Mouse (Mus musculus): ENCODE measurements around the gene Gars. TPM values are rescaled to one million over a fixed set of nuclear protein-coding genes. Genes with fewer than 3 reads are reported as not detected.

Gars gene
- total and polyA plus RNA-seq, 2 experiments from 2014 or later: 111 to 192 TPM

DNA sequence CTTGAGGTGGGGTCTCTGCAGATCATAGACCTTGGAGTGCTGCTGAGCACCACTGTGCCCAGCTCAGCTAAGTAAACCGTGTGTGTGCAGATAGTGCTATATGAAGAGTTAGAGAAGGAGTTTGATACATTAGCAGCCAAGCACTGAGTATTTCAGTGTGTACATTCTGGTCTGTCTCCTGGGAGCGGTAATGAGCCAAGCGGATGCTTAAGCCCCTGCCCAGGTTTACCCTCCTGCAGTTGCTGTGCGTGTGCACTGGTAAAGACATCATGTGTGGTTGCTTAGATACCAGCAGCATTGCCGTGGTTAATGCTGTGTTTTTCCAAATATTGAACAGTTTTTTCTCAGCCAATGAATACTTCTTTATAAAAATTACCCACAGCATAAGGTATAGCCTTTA, 6.7 kb downstream of the Gars start:
- TF ChIP-seq CTCF (IDR thresholded peaks at IDR 0.05; ENCODE audit: low read depth): no peak
- Histone ChIP-seq H3K4me3 (ENCODE audit: low read length) (no peak overlapping the region), H3K27ac (no peak overlapping the region), H3K9ac (replicated peaks; ENCODE audit: low read length) (no peak overlapping the region), H3K36me3 (ENCODE audit: insufficient read depth, low read length) (peaks cover 10% of the 10 kb centered on the region; the same call in 1 of the 2 replicates), H3K27me3 (ENCODE audit: insufficient read depth, low read length) (no peaks in the 10 kb centered on the region), H3K4me2 (ENCODE audit: low read depth, low read length) (no peak overlapping the region), H3K9me3 (ENCODE audit: low read length) (no peaks in the 10 kb centered on the region), H3K4me1 (ENCODE audit: insufficient read depth, low read length) (peaks cover 2% of the 10 kb centered on the region; the same call in 1 of the 2 replicates)
- ATAC-seq (no peak), DNase-seq (ENCODE audit: low spot score) (no peak)
- WGBS: 52% methylated on average over 5 of the region's 5 CpGs

DNA sequence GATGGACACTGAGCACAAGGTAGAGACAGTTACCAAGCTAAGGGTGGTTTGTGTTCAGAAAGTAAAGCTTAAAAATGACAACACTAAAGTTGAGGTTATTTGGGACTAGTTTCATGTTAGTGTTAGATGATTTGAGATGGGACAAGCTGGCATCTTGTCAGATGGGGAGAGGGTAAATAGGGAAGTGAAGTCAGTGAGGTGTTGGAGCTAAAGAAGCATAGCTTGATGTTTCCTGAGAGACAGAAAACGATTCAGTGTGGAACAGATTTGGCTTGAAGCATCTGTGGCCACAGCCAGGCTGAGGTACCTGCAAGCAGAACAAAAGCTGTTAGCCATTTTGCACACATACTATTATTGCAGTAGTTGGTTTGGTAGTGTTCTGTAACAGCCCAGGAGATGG, 7.5 kb downstream of the Gars start:
- 39% methylated on average over 1 of the region's 1 CpGs for WGBS
- peaks cover 18% of the 10 kb centered on the region; the same call in 1 of the 2 replicates for H3K36me3 ChIP-seq (ENCODE audit: insufficient read depth, low read length)
- no peak overlapping the region for H3K27ac ChIP-seq
- H3K9ac ChIP-seq (replicated peaks; ENCODE audit: low read length): no peak overlapping the region
- TF ChIP-seq CTCF (IDR thresholded peaks at IDR 0.05; ENCODE audit: low read depth): no peak
- no peaks in the 10 kb centered on the region for H3K9me3 ChIP-seq (ENCODE audit: low read length)
- H3K4me1 ChIP-seq (ENCODE audit: insufficient read depth, low read length): no peaks in the 10 kb centered on the region
- no peak for DNase-seq (ENCODE audit: low spot score)
- ATAC-seq: no peak
- H3K4me3 ChIP-seq (ENCODE audit: low read length): no peak overlapping the region
- no peak overlapping the region for H3K4me2 ChIP-seq (ENCODE audit: low read depth, low read length)
- no peaks in the 10 kb centered on the region for H3K27me3 ChIP-seq (ENCODE audit: insufficient read depth, low read length)

DNA sequence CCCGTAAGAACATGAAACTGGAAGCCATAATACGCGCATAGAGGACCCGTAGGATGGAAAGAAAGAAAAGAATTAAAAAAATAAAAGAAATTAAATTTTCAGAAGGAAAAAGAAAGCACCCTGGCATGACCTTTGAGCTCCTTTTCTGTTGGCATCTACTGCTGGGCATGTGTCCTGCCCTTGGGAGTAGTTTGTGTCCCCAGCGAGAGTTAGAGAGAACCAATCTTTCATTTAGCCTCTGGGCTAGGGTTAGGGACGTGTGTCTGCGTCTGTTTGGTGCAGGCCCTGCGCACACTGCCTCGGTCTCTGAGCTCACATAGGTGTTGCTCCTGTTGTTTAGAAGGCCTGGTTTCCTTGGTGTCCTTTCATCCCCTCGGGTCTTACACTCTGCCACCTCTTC, 11.4 kb downstream of the Gars start:
- Histone ChIP-seq H3K4me2 (ENCODE audit: low read depth, low read length) (no peak overlapping the region), H3K9ac (replicated peaks; ENCODE audit: low read length) (no peak overlapping the region), H3K36me3 (ENCODE audit: insufficient read depth, low read length) (peaks cover 44% of the 10 kb centered on the region), H3K27me3 (ENCODE audit: insufficient read depth, low read length) (no peaks in the 10 kb centered on the region), H3K4me1 (ENCODE audit: insufficient read depth, low read length) (no peaks in the 10 kb centered on the region), H3K9me3 (ENCODE audit: low read length) (no peaks in the 10 kb centered on the region), H3K4me3 (ENCODE audit: low read length) (no peak overlapping the region), H3K27ac (no peak overlapping the region)
- no peak for DNase-seq (ENCODE audit: low spot score)
- no peak for ATAC-seq
- no peak for TF ChIP-seq CTCF (IDR thresholded peaks at IDR 0.05; ENCODE audit: low read depth)
- 96% methylated on average over 10 of the region's 10 CpGs for WGBS

DNA sequence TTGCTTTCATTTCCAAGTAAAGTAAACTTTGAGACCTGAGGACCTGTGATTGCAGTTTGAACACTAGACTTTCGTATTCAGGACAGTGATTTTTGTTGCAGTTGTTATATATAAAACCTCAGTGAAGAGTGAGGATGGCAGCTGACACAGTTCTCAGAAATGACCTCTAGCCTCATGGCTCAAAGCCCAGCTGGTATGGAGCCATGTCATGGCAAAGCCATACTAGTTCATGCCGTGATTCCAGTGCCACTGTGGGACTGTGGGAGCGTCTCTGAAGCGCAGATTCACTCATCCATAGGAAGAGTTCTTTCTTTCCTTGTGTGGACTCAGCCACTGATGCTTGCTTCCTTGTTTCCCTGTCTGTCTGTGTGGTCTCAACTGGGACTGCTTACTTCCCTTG, 16.7 kb downstream of the Gars start:
- H3K27ac ChIP-seq: no peak overlapping the region
- TF ChIP-seq CTCF (IDR thresholded peaks at IDR 0.05; ENCODE audit: low read depth): no peak
- DNase-seq (ENCODE audit: low spot score) (no peak), ATAC-seq (no peak)
- H3K4me3 ChIP-seq (ENCODE audit: low read length): no peak overlapping the region
- no peaks in the 10 kb centered on the region for H3K9me3 ChIP-seq (ENCODE audit: low read length)
- H3K27me3 ChIP-seq (ENCODE audit: insufficient read depth, low read length): no peaks in the 10 kb centered on the region
- no peaks in the 10 kb centered on the region for H3K4me1 ChIP-seq (ENCODE audit: insufficient read depth, low read length)
- H3K9ac ChIP-seq (replicated peaks; ENCODE audit: low read length): no peak overlapping the region
- WGBS: 89% methylated on average over 4 of the region's 4 CpGs
- no peak overlapping the region for H3K4me2 ChIP-seq (ENCODE audit: low read depth, low read length)
- peaks cover 58% of the 10 kb centered on the region for H3K36me3 ChIP-seq (ENCODE audit: insufficient read depth, low read length)

DNA sequence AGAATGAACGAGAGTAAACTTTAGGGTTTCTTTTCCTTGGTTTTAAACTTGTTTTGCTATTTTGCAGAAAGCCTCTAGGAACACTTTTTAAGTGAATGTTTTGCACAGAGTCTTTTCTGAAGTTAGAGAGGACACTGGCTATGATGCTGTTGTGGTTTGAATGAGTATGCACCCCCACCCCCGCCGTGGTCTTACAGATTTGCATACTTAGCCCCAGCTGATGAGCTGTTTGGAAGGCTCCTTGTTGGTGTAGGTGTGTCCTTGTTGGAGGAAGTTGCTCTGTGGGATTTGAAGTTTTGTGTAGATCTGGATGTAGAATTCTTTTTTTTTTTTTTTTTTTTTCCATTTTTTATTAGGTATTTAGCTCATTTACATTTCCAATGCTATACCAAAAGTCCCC, 19.6 kb downstream of the Gars start:
- Histone ChIP-seq H3K27me3 (ENCODE audit: insufficient read depth, low read length) (no peaks in the 10 kb centered on the region), H3K9me3 (ENCODE audit: low read length) (no peaks in the 10 kb centered on the region), H3K4me1 (ENCODE audit: insufficient read depth, low read length) (no peaks in the 10 kb centered on the region), H3K9ac (replicated peaks; ENCODE audit: low read length) (no peak overlapping the region), H3K4me3 (ENCODE audit: low read length) (no peak overlapping the region), H3K36me3 (ENCODE audit: insufficient read depth, low read length) (peaks cover 52% of the 10 kb centered on the region), H3K4me2 (ENCODE audit: low read depth, low read length) (no peak overlapping the region), H3K27ac (no peak overlapping the region)
- WGBS: 89% methylated on average over 3 of the region's 3 CpGs
- ATAC-seq (no peak), DNase-seq (ENCODE audit: low spot score) (no peak)
- TF ChIP-seq CTCF (IDR thresholded peaks at IDR 0.05; ENCODE audit: low read depth): no peak

DNA sequence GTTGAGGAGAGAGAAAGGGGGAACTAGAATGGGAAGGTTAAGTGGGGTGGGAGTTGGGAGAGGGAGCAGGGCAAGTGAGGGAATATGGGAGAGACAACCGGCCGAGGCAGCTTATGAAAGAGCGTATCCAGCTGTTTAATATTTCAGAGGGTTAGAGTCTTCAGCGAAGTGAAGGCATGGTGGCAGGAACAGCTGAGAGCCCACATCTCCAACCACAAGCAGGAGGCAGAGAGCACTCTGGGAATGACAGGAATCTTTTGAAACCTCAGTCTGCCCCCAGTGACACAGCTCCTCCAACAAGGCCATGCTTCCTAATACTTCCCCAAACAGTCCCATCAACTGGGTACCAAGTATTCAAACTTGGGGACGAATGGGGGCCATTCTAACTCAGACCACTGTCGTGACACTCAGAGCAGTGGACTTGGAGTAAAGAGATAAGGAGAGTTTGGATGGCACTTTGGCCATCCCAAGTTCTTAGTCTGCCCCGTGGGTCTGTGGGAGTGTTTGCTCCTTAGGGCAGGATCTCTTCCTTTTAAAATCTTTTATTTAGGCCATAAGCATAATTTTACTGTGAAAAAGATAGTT, 22.5 kb downstream of the Gars start:
- no peak for TF ChIP-seq CTCF (IDR thresholded peaks at IDR 0.05; ENCODE audit: low read depth)
- no peaks in the 10 kb centered on the region for H3K4me1 ChIP-seq (ENCODE audit: insufficient read depth, low read length)
- H3K4me2 ChIP-seq (ENCODE audit: low read depth, low read length): no peak overlapping the region
- no peaks in the 10 kb centered on the region for H3K9me3 ChIP-seq (ENCODE audit: low read length)
- WGBS: 90% methylated on average over 7 of the region's 7 CpGs
- peaks cover 54% of the 10 kb centered on the region for H3K36me3 ChIP-seq (ENCODE audit: insufficient read depth, low read length)
- no peak overlapping the region for H3K27ac ChIP-seq
- no peak overlapping the region for H3K4me3 ChIP-seq (ENCODE audit: low read length)
- H3K27me3 ChIP-seq (ENCODE audit: insufficient read depth, low read length): no peaks in the 10 kb centered on the region
- ATAC-seq (no peak), DNase-seq (ENCODE audit: low spot score) (no peak)
- H3K9ac ChIP-seq (replicated peaks; ENCODE audit: low read length): no peak overlapping the region

DNA sequence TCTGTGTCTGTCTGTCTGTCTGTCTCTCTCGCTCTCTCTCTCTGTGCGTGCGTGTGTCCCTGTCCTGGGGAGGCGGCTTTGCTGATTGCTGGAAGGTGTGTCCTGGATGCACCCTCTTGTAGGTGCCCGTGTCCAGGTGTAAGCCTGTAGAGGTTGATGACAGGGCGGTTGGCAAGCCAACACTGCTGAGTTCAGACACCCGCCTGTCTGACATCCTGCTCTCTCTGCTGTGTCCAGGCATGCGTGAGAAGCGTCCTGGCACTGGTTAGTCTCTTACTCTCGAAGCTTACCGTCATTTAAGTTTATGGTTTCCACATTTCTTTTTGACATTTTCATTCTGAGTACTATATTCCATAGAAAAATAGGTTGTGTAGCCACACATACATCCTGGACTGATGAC, 23.5 kb downstream of the Gars start:
- WGBS: 92% methylated on average over 11 of the region's 11 CpGs
- H3K4me1 ChIP-seq (ENCODE audit: insufficient read depth, low read length): no peaks in the 10 kb centered on the region
- DNase-seq (ENCODE audit: low spot score) (no peak), ATAC-seq (no peak)
- no peaks in the 10 kb centered on the region for H3K27me3 ChIP-seq (ENCODE audit: insufficient read depth, low read length)
- H3K9ac ChIP-seq (replicated peaks; ENCODE audit: low read length): no peak overlapping the region
- TF ChIP-seq CTCF (IDR thresholded peaks at IDR 0.05; ENCODE audit: low read depth): no peak
- H3K4me3 ChIP-seq (ENCODE audit: low read length): no peak overlapping the region
- H3K27ac ChIP-seq: no peak overlapping the region
- H3K36me3 ChIP-seq (ENCODE audit: insufficient read depth, low read length): peaks cover 50% of the 10 kb centered on the region
- H3K4me2 ChIP-seq (ENCODE audit: low read depth, low read length): no peak overlapping the region
- H3K9me3 ChIP-seq (ENCODE audit: low read length): no peaks in the 10 kb centered on the region
